Mouse (Mus musculus): ENCODE results near the gene Fblim1.
A peak's percentile ranks its signal among the peaks of the same experiment; 100 is the strongest.

GRCm38 (mm10) chr4:141595605-141596268, 10.2 kb downstream of the Fblim1 start:
- TF ChIP-seq CTCF (IDR thresholded peaks at IDR 0.05; ENCODE audit: low read depth) (peak; percentile 14; the same call in 1 of the 2 replicates), EP300 (IDR thresholded peaks at IDR 0.05; ENCODE audit: low read depth) (no peak)

All from heart, postnatal 0 days (tissue).